Mouse (Mus musculus): ENCODE results near the gene Fmo2.

DNA sequence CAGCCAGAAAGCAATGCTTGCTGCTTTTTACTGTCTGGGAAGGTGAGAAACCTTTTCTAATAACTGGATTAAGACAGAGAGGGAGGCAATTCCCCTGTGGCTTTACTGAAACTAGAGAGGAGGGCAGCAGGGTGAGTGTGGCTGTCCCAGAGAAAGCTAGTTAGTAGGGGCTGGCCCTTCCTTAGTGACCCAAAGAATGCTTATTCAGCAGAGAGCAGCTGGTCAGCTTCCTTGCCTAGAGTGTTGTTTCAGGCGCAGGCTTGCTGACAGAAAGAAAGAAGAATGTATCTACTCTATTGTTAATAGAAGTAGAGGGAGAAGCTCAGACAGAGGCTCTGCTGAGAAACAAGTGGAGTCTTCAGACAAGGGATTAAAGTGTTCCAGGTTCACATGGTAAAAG lies 36.2 kb downstream of the Fmo2 start:
- TF ChIP-seq CTCF (IDR thresholded peaks at IDR 0.05; ENCODE audit: control insufficient read depth, insufficient read depth, insufficient read length), result no peak
- no peak for TF ChIP-seq USF1 (IDR thresholded peaks at IDR 0.05; ENCODE audit: low read depth)
- no peak for TF ChIP-seq MAX (IDR thresholded peaks at IDR 0.05)
- no peak for TF ChIP-seq CEBPB (IDR thresholded peaks at IDR 0.05; ENCODE audit: low read depth)
